Mouse (Mus musculus) heart, adult 2 months (tissue): ENCODE results near the gene Nckap1.

Source experiments
- CTCF ChIP-seq: fragments of 200-600 bp; IDR thresholded peaks from 2 replicates; pipeline ENCODE4 v1.8.1; 2022; ENCODE audit warnings: antibody characterized with exemption, mild to moderate bottlenecking, moderate library complexity
- POLR2A ChIP-seq: fragments of 200-500 bp; IDR thresholded peaks from 2 replicates; pipeline ENCODE4 v1.6.1; 2011; ENCODE audit warnings: mild to moderate bottlenecking, low read depth, low read length, control low read depth; ENCODE audit not compliant: insufficient read depth

DNA sequence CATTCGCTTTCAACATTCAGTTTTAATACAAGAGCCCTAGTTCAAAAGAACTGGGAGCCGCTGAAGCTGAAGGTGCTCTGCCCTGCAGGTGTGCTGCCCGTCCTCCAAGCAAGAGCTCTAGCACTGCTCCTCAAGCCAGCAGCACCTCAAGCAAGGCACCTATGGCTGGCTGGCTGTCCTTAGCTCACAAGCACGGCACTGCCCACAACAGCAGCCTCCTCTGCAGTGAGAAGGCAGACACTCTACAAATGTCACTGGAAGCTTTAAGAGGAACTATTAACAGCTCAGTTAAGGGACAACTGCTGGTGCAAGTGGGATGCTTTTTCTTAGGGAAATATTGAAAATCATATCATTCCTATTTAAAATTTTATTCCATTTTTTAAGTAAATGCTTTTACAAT, 10.5 kb downstream of the Nckap1 start:
- TF ChIP-seq POLR2A (no peak), CTCF (no peak)
